Mouse (Mus musculus) testis, adult 2 months (tissue): ENCODE data around the gene Cadps2.

ENCODE experiments used
- CTCF ChIP-seq: fragments of 200-500 bp; IDR thresholded peaks from 2 replicates; pipeline ENCODE4 v1.5.1; 2012; ENCODE audit warnings: low read depth, mild to moderate bottlenecking, inconsistent platforms, low read length, moderate library complexity; ENCODE audit not compliant: control insufficient read depth, insufficient read depth, insufficient replicate concordance
- POLR2A ChIP-seq: fragments of 200-500 bp; IDR thresholded peaks from 2 replicates; pipeline ENCODE4 v1.6.1; 2012; ENCODE audit warnings: low read depth, mild to moderate bottlenecking, inconsistent platforms, low read length, moderate library complexity; ENCODE audit not compliant: control insufficient read depth

DNA sequence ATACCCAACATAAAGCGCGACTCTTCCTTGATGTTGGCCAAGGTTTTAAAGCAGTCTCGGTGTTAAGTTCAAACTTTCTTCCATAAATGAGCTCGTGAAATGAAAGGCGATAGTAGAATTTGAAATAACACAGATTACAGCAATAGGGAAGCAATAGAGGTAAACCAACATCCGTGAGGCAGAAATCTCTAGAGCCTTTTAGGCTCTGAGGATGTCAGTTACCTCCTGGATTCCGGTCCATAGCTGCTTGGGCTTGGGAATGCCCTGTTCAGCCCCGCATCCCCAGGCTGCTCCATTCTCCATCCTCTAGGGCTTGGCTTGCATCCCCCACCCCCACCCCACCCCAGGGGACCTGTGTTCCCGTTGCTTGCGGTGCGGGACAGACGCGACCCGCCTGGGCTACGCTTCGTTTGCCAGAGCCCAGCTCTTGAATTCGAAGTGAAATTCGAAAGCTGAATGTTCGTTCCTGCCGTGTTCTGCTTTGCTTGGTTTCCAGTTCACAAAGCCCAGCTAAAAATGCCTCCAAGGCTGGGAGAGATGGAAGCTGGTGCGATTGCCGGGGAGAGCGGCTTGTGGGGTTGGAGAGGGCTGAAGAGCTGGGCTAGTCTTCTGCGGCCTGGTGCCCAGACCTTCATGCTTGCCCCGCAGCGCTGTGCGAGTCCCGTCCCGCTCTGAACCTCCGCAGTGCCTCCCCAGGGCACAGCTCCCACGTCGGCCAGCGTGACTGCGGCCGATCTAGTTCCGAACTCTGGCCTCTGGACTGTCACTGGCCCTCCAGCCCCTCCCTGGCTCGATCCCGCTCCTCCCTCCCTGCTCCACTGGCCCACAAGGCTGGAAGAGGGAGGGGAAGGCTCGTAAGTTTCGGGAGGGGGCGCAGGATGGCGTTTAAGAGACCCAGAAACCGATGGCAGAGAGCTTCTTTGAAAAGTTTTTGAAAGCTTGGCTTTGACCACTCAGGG is 585.6 kb downstream of the Cadps2 start:
- no peak for TF ChIP-seq POLR2A
- TF ChIP-seq CTCF = no peak
